Mouse (Mus musculus) heart, postnatal 0 days (tissue): Measurements from ENCODE around the gene Mllt11. TPM values are rescaled to one million over a fixed set of nuclear protein-coding genes. Genes with fewer than 3 reads are reported as not detected.

Experiments
- ATAC-seq: fragments of 200-750 bp; cut with Nextera tagmentation; 2 replicates; pipeline ENCODE4 v1.8.0; 2017; ENCODE audit warnings: low read depth, moderate number of reproducible peaks, moderate library complexity; ENCODE audit not compliant: insufficient read depth
- DNase-seq: peaks from one replicate; pipeline ENCODE4 v3.0.0-alpha.2; 2016; ENCODE audit warnings: low spot score
- H3K27ac ChIP-seq: fragments of 300-500 bp; sonication (generic); 2 replicates; pipeline ENCODE4 v1.5.1; 2014; ENCODE audit warnings: low read depth, mild to moderate bottlenecking
- H3K27me3 ChIP-seq: fragments of 300-500 bp; sonication (generic); 2 replicates; pipeline ENCODE4 v1.6.1; 2014; ENCODE audit warnings: low read length, mixed read lengths; ENCODE audit not compliant: control insufficient read depth, insufficient read depth
- H3K36me3 ChIP-seq: fragments of 300-500 bp; sonication (generic); replicated peaks from 2 replicates; pipeline ENCODE4 v1.6.1; 2014; ENCODE audit warnings: low read length, mixed read lengths; ENCODE audit not compliant: control insufficient read depth, insufficient read depth
- H3K4me1 ChIP-seq: fragments of 300-500 bp; sonication (generic); 2 replicates; pipeline ENCODE4 v1.6.1; 2014; ENCODE audit warnings: antibody characterized with exemption; ENCODE audit not compliant: control insufficient read depth, insufficient read depth
- H3K4me2 ChIP-seq: fragments of 300-500 bp; sonication (generic); 2 replicates; pipeline ENCODE4 v1.6.1; 2014; ENCODE audit warnings: low read depth, mild to moderate bottlenecking, low read length, moderate library complexity
- H3K4me3 ChIP-seq: fragments of 300-500 bp; sonication (generic); 2 replicates; pipeline ENCODE4 v1.5.1; 2014; ENCODE audit warnings: low read depth, low read length
- H3K9ac ChIP-seq: fragments of 300-500 bp; sonication (generic); replicated peaks from 2 replicates; pipeline ENCODE4 v1.6.1; 2014; ENCODE audit warnings: low read depth, low read length, mixed read lengths
- H3K9me3 ChIP-seq: fragments of 300-500 bp; sonication (generic); replicated peaks from 2 replicates; pipeline ENCODE4 v1.6.1; 2016; ENCODE audit warnings: low read length; ENCODE audit not compliant: control insufficient read depth
- CTCF ChIP-seq: IDR thresholded peaks from 2 replicates; pipeline ENCODE4 v1.5.1; 2016; ENCODE audit warnings: antibody characterized with exemption, control low read depth, low read depth
- EP300 ChIP-seq: IDR thresholded peaks from 2 replicates; pipeline ENCODE4 v1.6.1; 2016; ENCODE audit warnings: antibody characterized with exemption, low read depth
- WGBS: fragments of 180-500 bp; shearing (Covaris S2); extraction: QIAGEN DNeasy Blood & Tissue Kit; methylation state at CpG from one replicate; pipeline ENCODE4 v1.1.7; 2014; 5-methylcytosine and 5-hydroxymethylcytosine counted together
- polyA plus RNA-seq: library from polyadenylated mRNA; unstranded; fragments of >200 nt; fragmentation: Nextera tagmentation; extraction: Ambion mirVana; gene quantifications from 2 replicates; pipeline ENCODE4 v1.2.1, GENCODE M21; 2015
- total RNA-seq: library from RNA; depleted of rRNA; stranded (reverse); fragments of >200 nt; gene quantifications from 2 replicates; pipeline ENCODE4 v1.2.3, GENCODE M21; 2014; ENCODE audit warnings: low replicate concordance

Mllt11 gene
- total and polyA plus RNA-seq, 2 experiments from 2014 or later = 6.1 to 9.0 TPM

DNA sequence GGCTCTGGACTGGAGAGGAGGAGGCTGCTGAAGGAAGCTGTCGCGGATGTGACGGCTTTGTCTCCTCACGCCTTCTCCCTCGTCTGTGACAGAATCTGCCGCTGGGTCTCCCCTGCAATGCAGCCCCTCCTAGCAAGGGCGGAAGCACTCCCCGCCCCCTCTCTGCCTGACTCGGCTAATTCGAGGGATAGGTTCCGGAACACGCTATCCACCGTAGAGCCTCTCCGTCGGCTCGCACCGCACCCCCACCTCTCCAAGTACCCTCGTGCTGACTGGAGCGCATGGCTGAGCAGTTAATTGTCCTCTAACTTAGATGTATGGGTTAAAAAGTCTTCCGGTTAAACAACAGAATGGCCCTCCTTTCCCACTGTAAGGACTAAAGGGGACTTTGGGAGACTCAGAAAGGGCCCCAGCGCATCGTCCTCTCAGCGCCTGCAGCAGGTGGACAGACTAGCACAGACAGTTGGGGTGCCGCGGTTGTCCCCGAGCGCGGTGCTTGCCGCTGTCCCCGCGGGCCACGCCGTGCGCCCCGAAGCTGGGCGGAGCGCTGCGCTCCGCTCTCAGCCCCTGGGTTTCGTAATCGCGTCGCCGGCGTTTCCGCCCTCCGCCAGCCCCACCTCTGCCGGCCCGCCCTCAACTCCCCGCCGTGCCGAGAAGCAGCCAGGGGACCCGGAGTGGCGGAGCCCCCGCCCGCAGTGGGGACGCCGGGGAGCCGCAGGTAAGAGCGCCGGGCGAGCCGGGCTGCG, 3.6 kb downstream of the Mllt11 start, which contains the start of gene Cdc42se1:
Gene Cdc42se1 (plus strand): TSS at position 585 of the 746 bp plus-strand sequence.
- TF ChIP-seq EP300 = peak; percentile 59; the same call in 1 of the 2 replicates
- no peak for TF ChIP-seq CTCF
- DNase-seq = peak; percentile 85
- 0% methylated on average over 63 of the region's 64 CpGs for WGBS
- peak within 1 kb of the TSS; percentile 91 for H3K9ac ChIP-seq
- H3K27ac ChIP-seq = peak within 1 kb of the TSS; percentile 94
- peaks cover 18% of the 10 kb centered on the region for H3K36me3 ChIP-seq
- peak; percentile 88 for ATAC-seq
- H3K4me1 ChIP-seq = peaks cover 30% of the 10 kb centered on the region
- no peaks in the 10 kb centered on the region for H3K9me3 ChIP-seq
- H3K27me3 ChIP-seq = no peaks in the 10 kb centered on the region
- H3K4me2 ChIP-seq = peak within 1 kb of the TSS; percentile 81
- H3K4me3 ChIP-seq = peak within 1 kb of the TSS; percentile 89

DNA sequence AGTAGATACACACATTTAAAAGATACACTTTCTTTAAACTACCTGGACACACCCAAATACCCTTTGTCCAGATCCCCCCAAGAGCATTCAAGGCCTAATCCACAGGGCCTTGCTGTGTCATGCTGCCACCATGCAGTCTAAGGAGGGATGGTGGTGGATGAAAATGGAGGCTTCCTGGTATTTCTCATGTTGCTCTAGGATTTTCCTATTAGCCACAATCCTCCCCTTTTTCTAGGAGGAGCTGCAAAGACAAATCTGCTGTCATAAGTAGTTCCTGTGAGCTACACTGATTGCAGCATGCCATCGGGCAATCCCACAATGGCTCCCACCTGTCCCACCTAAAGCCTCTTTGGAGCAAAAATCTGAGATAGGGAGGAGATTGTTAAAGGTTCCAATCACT, 4.8 kb downstream of the Mllt11 start:
- Histone ChIP-seq H3K27me3 (no peaks in the 10 kb centered on the region), H3K9me3 (no peaks in the 10 kb centered on the region), H3K27ac (no peak overlapping the region), H3K9ac (no peak overlapping the region), H3K36me3 (peaks cover 7% of the 10 kb centered on the region), H3K4me1 (peaks cover 30% of the 10 kb centered on the region), H3K4me3 (peak overlapping the region; percentile 89), H3K4me2 (peak overlapping the region; percentile 81; the same call in 1 of the 2 replicates)
- 38% methylated on average over 1 of the region's 1 CpGs for WGBS
- TF ChIP-seq CTCF = no peak
- no peak for TF ChIP-seq EP300
- DNase-seq = no peak
- ATAC-seq = no peak

DNA sequence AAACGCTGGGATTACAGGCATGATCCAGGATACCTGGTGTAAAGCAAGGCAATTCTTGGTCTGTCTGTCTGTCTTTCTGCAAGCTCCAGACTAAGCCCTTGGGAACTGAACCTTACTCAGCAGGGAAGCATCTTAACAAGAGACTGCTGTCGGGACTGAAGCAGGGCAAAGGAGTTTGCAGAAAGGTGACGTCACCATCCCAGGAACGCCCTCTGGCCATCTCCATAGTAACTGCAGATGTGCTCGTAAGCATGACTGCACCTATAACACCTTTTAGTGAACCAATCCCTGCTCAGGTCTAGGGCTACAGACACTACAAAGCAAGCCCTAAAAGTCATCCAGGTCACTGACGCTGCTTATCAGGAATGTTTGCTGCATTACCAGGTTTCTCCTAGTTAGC, 7.7 kb downstream of the Mllt11 start:
- ATAC-seq = no peak
- H3K4me3 ChIP-seq = no peak overlapping the region
- H3K36me3 ChIP-seq = 0 out of 2 replicates have a peak, but pooled peaks cover 5% of the 10 kb centered on the region
- no peaks in the 10 kb centered on the region for H3K9me3 ChIP-seq
- no peak for DNase-seq
- no peak overlapping the region for H3K27ac ChIP-seq
- TF ChIP-seq CTCF (no peak), EP300 (no peak)
- no peak overlapping the region for H3K9ac ChIP-seq
- H3K27me3 ChIP-seq = no peaks in the 10 kb centered on the region
- no peak overlapping the region for H3K4me2 ChIP-seq
- WGBS = 28% methylated on average over 6 of the region's 6 CpGs
- peaks cover 11% of the 10 kb centered on the region for H3K4me1 ChIP-seq

DNA sequence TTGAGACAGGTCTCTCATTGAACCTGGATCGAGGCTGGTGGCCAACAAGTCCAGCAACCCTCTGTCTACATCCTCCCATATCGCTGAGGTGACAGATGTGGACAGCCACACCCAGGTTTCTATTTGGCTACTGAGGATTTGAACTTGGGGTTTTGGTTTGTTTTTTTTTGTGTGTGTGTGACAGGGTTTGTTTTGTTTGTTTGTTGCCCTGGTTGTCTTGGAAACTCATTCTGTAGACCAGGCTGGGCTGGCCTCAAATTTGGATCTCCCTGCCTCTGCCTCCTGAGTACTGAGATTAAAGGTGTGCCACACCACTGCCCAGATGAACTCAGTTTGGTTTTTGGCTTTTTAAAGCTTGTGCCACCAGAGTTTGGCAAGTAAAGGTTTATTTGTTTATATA, 8.9 kb downstream of the Mllt11 start:
- H3K9me3 ChIP-seq = no peaks in the 10 kb centered on the region
- 0 out of 2 replicates have a peak, but pooled peaks cover 8% of the 10 kb centered on the region for H3K36me3 ChIP-seq
- no peaks in the 10 kb centered on the region for H3K27me3 ChIP-seq
- TF ChIP-seq CTCF (no peak), EP300 (no peak)
- H3K4me2 ChIP-seq = no peak overlapping the region
- 93% methylated on average over 2 of the region's 2 CpGs for WGBS
- ATAC-seq = no peak
- DNase-seq = no peak
- no peak overlapping the region for H3K4me3 ChIP-seq
- no peak overlapping the region for H3K9ac ChIP-seq
- H3K27ac ChIP-seq = peak overlapping the region; percentile 47; the same call in 1 of the 2 replicates
- peaks cover 14% of the 10 kb centered on the region; the same call in 1 of the 2 replicates for H3K4me1 ChIP-seq

DNA sequence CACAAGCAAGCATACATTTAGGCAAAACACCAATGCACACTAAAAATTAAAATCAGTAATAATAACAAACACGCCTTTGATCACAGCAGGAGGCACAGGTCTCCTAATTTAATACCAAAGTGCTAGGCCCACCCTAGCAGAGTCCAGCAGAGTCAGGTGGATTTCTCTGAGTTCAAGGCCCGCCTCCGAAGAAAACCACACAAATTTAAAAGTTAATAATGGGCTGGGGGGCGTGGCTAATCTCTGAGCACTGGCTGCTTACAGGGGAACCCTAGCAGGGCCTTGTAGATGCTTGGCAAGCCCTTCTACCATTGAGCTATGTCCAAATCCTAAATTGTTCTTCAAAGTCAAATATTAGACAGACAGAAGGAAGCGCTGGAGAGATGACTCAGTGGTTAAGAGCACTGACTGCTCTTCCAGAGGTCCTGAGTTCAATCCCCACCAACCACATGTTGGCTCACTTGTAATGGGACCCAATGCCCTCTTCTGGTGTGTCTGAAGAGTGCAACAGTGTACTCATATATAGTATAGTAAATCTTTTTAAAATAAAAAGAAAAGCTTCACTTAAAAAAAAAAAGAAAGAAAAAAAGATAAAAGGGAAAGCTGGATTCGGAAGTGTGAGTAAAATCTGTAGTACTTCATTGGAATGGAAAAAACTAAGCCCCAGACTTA, 13.4 kb downstream of the Mllt11 start:
- WGBS = 82% methylated on average over 6 of the region's 6 CpGs
- Histone ChIP-seq H3K27me3 (no peaks in the 10 kb centered on the region), H3K9ac (no peak overlapping the region), H3K27ac (peak overlapping the region; percentile 98; the same call in 1 of the 2 replicates), H3K4me1 (peaks cover 11% of the 10 kb centered on the region; the same call in 1 of the 2 replicates), H3K4me3 (peak overlapping the region; percentile 84; the same call in 1 of the 2 replicates), H3K9me3 (no peaks in the 10 kb centered on the region), H3K4me2 (peak overlapping the region; percentile 63), H3K36me3 (peaks cover 30% of the 10 kb centered on the region)
- DNase-seq (no peak), ATAC-seq (no peak)
- no peak for TF ChIP-seq EP300
- TF ChIP-seq CTCF = no peak
